Mouse (Mus musculus): Measurements from ENCODE around the gene Gm9117.
"Not testable (repeated sequence)": the region's sequence is repeated elsewhere in the genome, so short reads cannot be mapped to it uniquely, and the experiment has no call there.

The Gm9117 gene

GRCm38 (mm10) chr3:93943443-93943842, at the start of gene Gm9117:
TSS of gene Gm9117 (minus strand) at chr3:93943543.
- not testable (repeated sequence) for DNase-seq

- DNase-seq = not testable (repeated sequence)
These were observed 25.6 kb upstream of the Gm9117 start for GRCm38 (mm10) chr3:93968938-93969337.

- not testable (repeated sequence) for DNase-seq
These were observed 17.9 kb upstream of the Gm9117 start, which contains the start of gene Tdpoz5 for GRCm38 (mm10) chr3:93961214-93961613. TSS of gene Tdpoz5 (minus strand) at chr3:93961314.

- DNase-seq = not testable (repeated sequence)
These were observed 5.0 kb downstream of the Gm9117 start for GRCm38 (mm10) chr3:93938386-93938785.

Data from lung, postnatal 14 days (tissue).